Mouse (Mus musculus): ENCODE results near the gene Nr2f2. TPM values are rescaled to one million over a fixed set of nuclear protein-coding genes. Genes with fewer than 3 reads are reported as not detected.

Gene Nr2f2
- total RNA-seq, 2 experiments from 2014 or later, result not detected

- no peak for ATAC-seq (replicated peaks; ENCODE audit: low FRiP score, low TSS enrichment, poor library complexity, severe bottlenecking)
Measured at GRCm38 (mm10) chr7:70324041-70324440, 42.5 kb downstream of the Nr2f2 start.

- ATAC-seq (replicated peaks; ENCODE audit: low FRiP score, low TSS enrichment, poor library complexity, severe bottlenecking), result no peak
Measured at GRCm38 (mm10) chr7:70305716-70306115, 60.8 kb downstream of the Nr2f2 start.

GRCm38 (mm10) chr7:70304426-70304825 is 62.1 kb downstream of the Nr2f2 start:
- ATAC-seq (replicated peaks; ENCODE audit: low FRiP score, low TSS enrichment, poor library complexity, severe bottlenecking), result no peak

Measured in megakaryocyte-erythroid progenitor cell, adult 5-6 weeks (primary cell).